Mouse (Mus musculus) mouse trophoblast stem cell (cell line): ENCODE data around the gene Olfr955.

Experiments
- in situ Hi-C, 2 experiments: fragments of 300-500 bp; cut with MseI, MboI; formaldehyde crosslinking; loops; 2 replicates in 1 of 2; 3 replicates in 1 of 2; pipeline ENCODE4 v1.15.1; 2025

Olfr955 gene

GRCm38 (mm10) chr9:39471844-39472243, at the start of gene Olfr955:
Gene Olfr955, minus strand, starts transcription at chr9:39471944.
- in situ Hi-C loops: loop anchor here in 1 of 2 experiments (5.0 kb wide), 1 partner anchor 40 kb away; no protein-coding TSS in a partner anchor

DNA sequence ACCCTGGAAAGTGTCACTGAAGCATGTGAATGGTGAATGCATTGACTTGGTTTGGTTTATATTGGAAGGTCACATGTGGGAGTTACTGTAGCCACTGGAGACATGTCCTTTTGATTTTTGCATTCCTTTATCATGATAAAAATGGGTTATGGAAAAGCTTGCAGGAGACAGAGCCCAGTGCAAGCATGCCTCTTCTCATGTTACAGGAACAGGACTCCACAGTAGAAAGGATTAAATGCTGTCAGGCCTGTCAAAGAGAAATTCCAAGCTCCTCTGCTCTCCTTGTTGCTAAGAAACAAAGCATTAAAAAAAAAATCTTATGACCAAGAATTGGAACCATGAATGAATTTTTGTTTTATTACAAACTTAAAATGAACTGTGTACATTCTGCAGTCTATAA, 46.9 kb upstream of the Olfr955 start:
- in situ Hi-C loops: no loop called here

DNA sequence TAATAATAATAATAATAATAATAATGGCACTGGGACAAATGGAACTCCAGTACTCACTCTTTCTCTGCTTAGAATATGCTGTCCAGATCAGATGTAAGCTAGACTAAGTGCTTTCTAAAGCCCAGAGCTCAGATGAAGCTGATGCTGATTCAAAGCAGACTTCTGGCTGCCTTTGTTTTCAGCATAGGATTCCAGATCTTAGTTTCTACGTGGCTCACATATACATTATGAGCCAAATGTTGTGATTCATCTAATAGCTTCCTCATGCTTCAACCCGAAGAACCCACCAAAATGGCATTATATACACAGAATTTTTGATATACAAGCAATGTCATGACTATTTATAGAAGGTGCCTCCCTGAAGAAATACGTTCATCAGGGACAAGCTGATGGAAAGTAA, 43.8 kb upstream of the Olfr955 start, which contains the start of gene Olfr957:
Gene Olfr957, minus strand, starts transcription at position 279 of the 400 bp plus-strand sequence.
- in situ Hi-C loops: no loop called here

DNA sequence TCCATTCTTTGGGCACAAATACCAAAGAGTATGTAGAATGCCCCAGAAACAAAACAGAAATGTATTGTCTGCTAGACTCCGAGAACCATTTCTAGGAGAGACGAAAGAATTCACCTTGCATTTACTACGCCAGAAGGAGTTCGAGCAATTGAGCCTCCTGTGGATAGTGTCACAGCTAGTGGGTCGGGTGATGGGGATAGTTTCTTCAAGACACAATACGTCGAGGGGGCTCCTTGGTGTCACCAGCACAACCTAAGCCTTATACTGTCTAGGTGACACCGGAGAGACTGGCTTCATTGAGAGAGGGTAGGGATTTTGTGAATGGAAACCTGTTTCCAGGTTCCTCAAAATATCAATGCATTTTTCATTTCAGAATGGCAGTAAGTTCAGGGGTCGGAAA, 37.7 kb upstream of the Olfr955 start:
- in situ Hi-C loops: no loop called here

- in situ Hi-C loops: no loop called here
These were observed 37.3 kb upstream of the Olfr955 start for GRCm38 (mm10) chr9:39508998-39509397.

- in situ Hi-C loops: no loop called here
These were observed 22.2 kb upstream of the Olfr955 start, which contains the start of gene Olfr44 for GRCm38 (mm10) chr9:39493895-39494294. Gene Olfr44, minus strand, starts transcription at chr9:39493995.

DNA sequence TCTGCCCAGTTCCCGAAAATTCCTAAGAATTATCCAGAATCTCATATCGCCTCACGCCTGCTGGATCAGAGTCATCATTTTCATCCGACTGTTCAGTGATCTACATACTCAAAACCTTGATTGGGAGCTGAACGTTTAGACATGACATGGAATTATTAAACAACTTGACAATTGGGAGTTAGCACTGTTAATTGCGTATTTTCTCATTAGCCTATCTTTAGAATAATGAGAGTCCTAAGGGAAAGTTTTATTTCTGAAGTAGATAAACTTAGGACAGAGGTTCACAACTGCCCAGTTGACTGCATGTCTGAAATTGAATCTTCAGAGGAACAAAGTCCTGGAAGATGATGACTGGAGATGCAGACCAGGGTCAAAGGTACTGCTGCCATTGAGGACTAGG, 15.3 kb downstream of the Olfr955 start, which contains the start of gene Olfr954:
Gene Olfr954, plus strand, starts transcription at position 301 of the 400 bp plus-strand sequence.
- in situ Hi-C loops: no loop called here

- in situ Hi-C loops: no loop called here
These were observed 44.7 kb downstream of the Olfr955 start, which contains the start of gene Olfr952 for GRCm38 (mm10) chr9:39427048-39427447. Gene Olfr952, minus strand, starts transcription at chr9:39427148.
